Mouse (Mus musculus) right cerebral cortex, postnatal 36 days (tissue): Measurements from ENCODE around the gene Gm20671.
"Not testable (repeated sequence)": the region's sequence is repeated elsewhere in the genome, so short reads cannot be mapped to it uniquely, and the experiment has no call there.

Source experiments
- DNase-seq, 2 experiments: peaks; one replicate each; pipeline ENCODE4 v3.0.0; 2022; ENCODE audit warnings: low spot score in 2 of 2, mixed read lengths in 1 of 2

The Gm20671 gene

DNA sequence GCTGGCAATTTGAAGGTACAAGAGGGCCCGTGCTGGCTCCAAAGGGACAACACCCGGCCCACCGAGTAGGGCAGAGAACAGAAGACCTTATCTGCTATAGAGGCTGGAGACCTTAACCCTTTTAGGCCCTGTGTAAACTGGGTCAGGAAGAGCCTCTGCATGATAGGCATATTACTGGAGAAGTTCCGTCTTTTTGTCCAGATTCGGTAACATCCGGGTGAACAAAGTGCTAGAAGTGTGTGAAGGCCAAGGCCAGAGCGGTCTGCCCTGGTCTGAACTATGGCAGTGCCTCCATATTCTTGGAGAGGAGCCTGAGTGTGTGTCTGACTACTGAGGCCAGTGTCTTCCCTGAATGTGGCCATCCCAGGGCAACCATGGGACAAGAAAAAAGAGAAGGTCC is at the start of gene Gm20671:
Gene Gm20671, minus strand, starts transcription at position 101 of the 400 bp plus-strand sequence.
- DNase-seq = no peak

GRCm38 (mm10) chr5:32872346-32872745 is 45.4 kb upstream of the Gm20671 start:
- DNase-seq = no peak

DNA sequence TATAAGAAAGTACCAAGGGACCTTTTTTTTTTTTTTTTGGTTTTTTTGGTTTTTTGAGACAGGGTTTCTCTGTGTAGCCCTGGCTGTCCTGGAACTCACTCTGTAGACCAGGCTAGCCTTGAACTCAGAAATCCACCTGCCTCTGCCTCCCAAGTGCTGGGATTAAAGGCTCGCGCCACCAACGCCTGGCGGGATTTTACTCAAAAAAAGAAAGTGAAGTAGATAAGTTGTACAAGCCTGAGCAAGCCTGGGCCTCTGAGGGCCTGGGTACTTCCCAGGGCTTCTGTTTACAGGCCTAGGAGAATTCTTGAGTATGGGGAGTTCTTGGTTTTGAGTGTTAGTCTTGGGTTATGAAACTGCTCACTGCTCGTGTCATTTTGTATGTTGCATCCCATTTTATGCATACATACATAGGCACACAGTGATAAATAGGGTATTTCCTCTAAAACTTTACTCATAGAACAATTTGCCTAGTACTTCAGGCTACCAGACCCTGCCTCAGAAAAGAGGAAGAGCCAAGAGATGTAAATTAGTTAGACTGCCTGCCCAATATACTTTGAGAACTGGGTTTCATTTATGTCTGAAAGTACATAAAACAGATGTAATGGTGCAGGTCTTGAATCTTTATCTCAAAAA is 42.6 kb upstream of the Gm20671 start:
- no peak for DNase-seq

DNA sequence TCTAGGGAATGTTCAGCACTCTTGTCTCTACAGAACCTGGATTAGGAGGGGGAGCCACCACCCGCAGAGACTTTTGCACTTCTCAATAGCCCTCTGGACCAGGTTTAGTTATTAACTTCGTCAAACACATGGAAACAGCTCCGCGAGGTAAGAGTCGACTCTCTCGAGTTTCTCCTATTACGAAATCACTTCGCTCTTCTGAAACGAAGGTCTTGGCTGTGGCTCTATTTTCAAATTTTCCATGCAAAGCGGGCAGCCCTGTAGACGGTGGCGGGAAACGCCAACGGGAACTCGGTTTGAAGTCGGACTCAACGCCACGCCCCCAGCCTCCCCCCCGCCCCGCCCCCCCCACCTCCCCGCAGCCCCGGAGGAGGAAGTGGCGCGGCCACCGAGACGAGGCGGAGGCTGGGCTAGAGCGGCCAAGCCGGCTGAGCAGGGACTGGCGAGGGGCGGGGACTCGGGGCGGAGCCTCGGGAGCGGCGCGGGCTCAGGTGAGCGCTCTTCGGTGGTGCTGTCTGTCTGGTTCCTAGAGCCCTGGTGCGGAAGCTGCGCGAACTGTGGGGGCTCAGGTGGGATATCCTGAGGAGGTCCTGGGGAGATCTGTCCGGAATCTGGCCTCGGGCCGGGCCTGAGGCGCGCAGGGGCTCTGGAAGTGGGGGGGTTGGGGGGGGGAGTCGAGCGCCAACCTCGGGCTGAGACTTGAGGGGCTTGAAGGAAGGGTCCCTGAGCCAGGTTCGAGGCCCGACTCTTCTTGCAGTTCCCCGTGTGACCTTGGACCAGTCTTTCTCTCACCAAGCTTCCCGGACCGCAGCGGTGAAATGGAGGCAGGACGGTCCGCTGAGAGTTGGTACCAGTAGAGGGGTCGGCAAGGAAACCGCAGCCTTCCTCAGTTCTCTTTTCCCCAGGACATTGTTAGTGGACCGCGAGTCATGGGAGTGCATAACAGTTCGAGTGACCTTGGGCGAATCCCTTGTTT is 36.6 kb upstream of the Gm20671 start, which contains the start of gene Depdc5:
Gene Depdc5, plus strand, starts transcription at position 449 of the 976 bp plus-strand sequence.
- DNase-seq = peak; percentile 84 to 87

DNA sequence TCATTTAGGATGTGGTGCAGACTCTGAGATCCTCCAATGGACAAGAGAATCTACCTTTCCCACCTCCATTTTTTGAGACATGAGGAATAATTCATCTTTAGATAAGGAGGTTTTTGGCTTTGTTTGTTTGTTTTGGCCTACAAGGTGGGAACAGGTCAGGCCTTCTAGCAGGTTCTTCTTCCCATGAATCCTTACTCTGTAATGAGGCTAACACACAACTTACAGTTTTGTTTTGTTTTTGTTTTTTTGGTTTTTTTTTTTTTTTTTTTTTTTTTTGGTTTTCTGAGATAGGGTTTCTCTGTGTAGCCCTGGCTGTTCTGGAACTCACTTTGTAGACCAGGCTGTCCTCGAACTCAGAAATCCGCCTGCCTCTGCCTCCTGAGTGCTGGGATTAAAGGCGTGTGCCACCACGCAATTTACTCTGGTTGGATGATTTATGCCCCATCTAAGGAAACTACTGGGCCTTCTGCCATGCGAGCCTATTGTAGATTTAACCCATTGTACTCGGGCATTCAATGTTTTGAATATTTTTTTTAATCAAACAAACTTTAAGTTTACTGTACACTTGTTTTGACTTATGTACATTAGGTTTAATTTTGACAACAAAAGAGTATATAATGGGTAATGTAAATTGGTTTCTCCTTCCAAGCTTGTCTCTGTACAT is 35.7 kb upstream of the Gm20671 start:
- DNase-seq = no peak

GRCm38 (mm10) chr5:32861082-32861481 is 34.2 kb upstream of the Gm20671 start:
- DNase-seq = no peak

GRCm38 (mm10) chr5:32857781-32858220 is 30.9 kb upstream of the Gm20671 start:
- peak; percentile 2 to 39 for DNase-seq

- DNase-seq = not testable (repeated sequence)
These were observed 28.4 kb upstream of the Gm20671 start for GRCm38 (mm10) chr5:32855274-32855673.

DNA sequence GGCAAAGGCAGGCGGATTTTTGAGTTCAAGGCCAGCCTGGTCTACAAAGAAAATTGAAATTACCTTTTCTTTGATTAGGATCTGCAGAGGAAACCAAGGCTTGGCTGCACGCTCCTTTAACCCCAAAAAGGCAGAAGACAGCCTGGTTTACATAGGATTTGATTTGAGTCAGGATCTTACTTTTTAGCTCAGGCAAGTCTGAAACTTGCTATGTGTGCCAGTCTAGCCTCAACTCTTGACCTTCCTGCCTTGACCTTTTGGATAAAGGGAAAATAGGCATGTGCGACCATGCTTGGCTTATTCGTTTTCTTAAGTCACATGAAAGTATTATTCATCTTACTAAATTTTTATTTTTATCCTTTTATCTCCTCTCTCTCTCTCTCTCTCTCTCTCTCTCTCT is 27.9 kb upstream of the Gm20671 start:
- no peak for DNase-seq

GRCm38 (mm10) chr5:32853731-32854507 is 27.0 kb upstream of the Gm20671 start, which contains the start of gene Prr14l:
Gene Prr14l (minus strand): TSS chr5:32854256.
- DNase-seq = peak; percentile 98 to 99

GRCm38 (mm10) chr5:32852026-32852425 is 25.1 kb upstream of the Gm20671 start:
- DNase-seq = no peak

- not testable (repeated sequence) for DNase-seq
These were observed 22.7 kb upstream of the Gm20671 start for GRCm38 (mm10) chr5:32849580-32849979.

DNA sequence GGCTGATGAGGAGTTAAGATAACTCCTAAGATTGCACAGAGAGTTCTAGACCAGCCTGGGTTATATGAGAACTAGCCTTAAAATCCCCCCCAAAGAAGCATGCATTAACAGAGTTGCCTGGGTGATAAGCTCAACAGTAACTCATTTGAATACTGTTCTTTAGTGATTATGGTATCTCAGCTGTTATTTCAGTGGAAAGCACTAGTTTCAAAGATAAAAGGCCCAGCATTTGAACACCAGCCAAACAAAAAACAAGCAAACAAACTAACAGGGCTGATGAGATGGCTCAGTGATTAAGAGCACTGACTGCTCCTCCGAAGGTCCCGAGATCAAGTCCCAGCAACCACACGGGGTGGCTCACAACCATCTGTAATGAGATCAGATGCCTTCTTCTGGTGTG is 22.3 kb upstream of the Gm20671 start:
- DNase-seq = no peak

- DNase-seq = no peak
These were observed 13.1 kb upstream of the Gm20671 start for GRCm38 (mm10) chr5:32840029-32840428.

- no peak for DNase-seq
These were observed 10.1 kb upstream of the Gm20671 start for GRCm38 (mm10) chr5:32836976-32837375.

- no peak for DNase-seq
These were observed 7.6 kb upstream of the Gm20671 start for GRCm38 (mm10) chr5:32834497-32834896.

- DNase-seq = no peak
These were observed 3.1 kb upstream of the Gm20671 start for GRCm38 (mm10) chr5:32830054-32830453.

GRCm38 (mm10) chr5:32828766-32829165 is 1.9 kb upstream of the Gm20671 start:
- not testable (repeated sequence) for DNase-seq

- DNase-seq = no peak
These were observed 6.4 kb downstream of the Gm20671 start for GRCm38 (mm10) chr5:32820471-32820870.

GRCm38 (mm10) chr5:32815396-32815795 is 11.5 kb downstream of the Gm20671 start:
- DNase-seq = no peak

GRCm38 (mm10) chr5:32786454-32786853 is 40.5 kb downstream of the Gm20671 start:
- DNase-seq = not testable (repeated sequence)
